Mouse (Mus musculus): ENCODE data around the gene Pde10a.

Gene Pde10a

DNA sequence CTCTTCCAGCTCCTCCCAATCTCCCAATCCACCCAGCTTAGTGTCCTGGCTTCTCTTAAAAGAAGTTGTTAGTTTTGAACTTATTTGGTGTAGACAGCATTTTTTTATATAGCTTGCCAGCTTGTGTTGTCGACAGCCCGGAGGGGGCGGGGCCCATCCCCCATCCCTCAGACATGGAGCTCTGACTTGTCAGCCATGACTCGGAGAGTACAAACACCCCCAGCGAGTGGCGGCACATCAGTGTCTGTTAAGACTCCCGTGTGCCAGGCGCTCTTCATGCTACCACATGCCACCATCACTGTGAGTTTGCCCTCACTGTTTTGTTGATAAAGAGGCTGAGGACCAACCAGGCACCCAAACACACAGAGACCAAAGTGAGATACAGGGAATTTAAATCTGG lies 404.5 kb downstream of the Pde10a start:
- H3K4me1 ChIP-seq (replicated peaks; ENCODE audit: low read depth, low read length) = peaks cover 30% of the 10 kb centered on the region
- no peaks in the 10 kb centered on the region for H3K36me3 ChIP-seq (ENCODE audit: insufficient read depth, low read length)
- H3K4me3 ChIP-seq (replicated peaks; ENCODE audit: low read length) = no peak overlapping the region
- H3K9me3 ChIP-seq (ENCODE audit: low read length) = no peaks in the 10 kb centered on the region
- peaks cover 9% of the 10 kb centered on the region for H3K27me3 ChIP-seq (ENCODE audit: insufficient read depth, low read length)
- TF ChIP-seq POU5F1 (IDR thresholded peaks at IDR 0.05; ENCODE audit: borderline replicate concordance, low read length) (no peak), NANOG (IDR thresholded peaks at IDR 0.05; ENCODE audit: borderline replicate concordance, low read length) (no peak), CTCF (conservative IDR thresholded peaks at IDR 0.05; ENCODE audit: low read length) (no peak)

DNA sequence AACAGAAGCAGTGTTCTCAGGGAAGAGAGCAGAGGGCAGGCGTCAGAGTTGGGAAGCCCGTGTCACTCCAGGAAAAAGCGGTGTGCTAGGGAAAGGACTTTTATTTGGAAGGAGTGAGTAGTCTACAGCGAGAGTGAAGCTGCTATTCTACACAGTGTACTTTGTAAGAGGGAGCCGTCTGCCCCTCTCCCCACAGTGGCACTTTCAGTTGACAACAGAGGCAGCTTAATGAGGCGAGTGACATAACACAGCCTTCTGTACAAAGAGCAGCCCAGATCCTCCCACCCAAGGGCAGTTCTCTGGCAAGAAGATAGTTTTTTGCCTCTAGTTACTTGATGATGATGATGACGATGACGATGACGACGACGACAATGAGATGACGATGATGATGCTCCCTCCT lies 410.4 kb downstream of the Pde10a start:
- H3K36me3 ChIP-seq (ENCODE audit: insufficient read depth, low read length) = no peaks in the 10 kb centered on the region
- peaks cover 10% of the 10 kb centered on the region for H3K4me1 ChIP-seq (replicated peaks; ENCODE audit: low read depth, low read length)
- no peak overlapping the region for H3K4me3 ChIP-seq (replicated peaks; ENCODE audit: low read length)
- H3K27me3 ChIP-seq (ENCODE audit: insufficient read depth, low read length) = peaks cover 9% of the 10 kb centered on the region
- TF ChIP-seq CTCF (conservative IDR thresholded peaks at IDR 0.05; ENCODE audit: low read length) (no peak), POU5F1 (IDR thresholded peaks at IDR 0.05; ENCODE audit: borderline replicate concordance, low read length) (no peak), NANOG (IDR thresholded peaks at IDR 0.05; ENCODE audit: borderline replicate concordance, low read length) (no peak)
- no peaks in the 10 kb centered on the region for H3K9me3 ChIP-seq (ENCODE audit: low read length)

DNA sequence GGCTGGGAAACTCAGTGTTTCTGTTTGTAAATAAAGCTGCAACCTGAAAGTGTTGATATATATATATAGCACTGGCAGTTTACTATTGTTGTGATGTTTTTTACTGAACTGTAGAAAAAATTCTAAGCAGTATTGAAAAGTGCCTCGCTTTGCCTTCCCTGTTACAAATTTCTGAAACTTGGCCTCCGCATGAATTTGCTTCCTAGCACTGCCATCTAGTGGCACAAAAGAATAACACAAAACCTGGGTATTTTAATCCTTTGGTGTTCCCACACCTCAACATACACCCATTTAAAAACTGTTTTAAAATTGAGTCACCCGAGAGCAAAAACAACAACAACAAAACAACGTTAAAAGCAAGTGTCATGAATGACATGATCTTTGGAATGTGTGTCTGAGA lies 411.4 kb downstream of the Pde10a start:
- TF ChIP-seq POU5F1 (IDR thresholded peaks at IDR 0.05; ENCODE audit: borderline replicate concordance, low read length) (no peak), NANOG (IDR thresholded peaks at IDR 0.05; ENCODE audit: borderline replicate concordance, low read length) (no peak), CTCF (conservative IDR thresholded peaks at IDR 0.05; ENCODE audit: low read length) (peak; percentile 48)
- no peaks in the 10 kb centered on the region for H3K36me3 ChIP-seq (ENCODE audit: insufficient read depth, low read length)
- H3K9me3 ChIP-seq (ENCODE audit: low read length) = no peaks in the 10 kb centered on the region; the same call in 1 of the 2 replicates
- peaks cover 9% of the 10 kb centered on the region for H3K27me3 ChIP-seq (ENCODE audit: insufficient read depth, low read length)
- no peak overlapping the region for H3K4me3 ChIP-seq (replicated peaks; ENCODE audit: low read length)
- H3K4me1 ChIP-seq (replicated peaks; ENCODE audit: low read depth, low read length) = 0 out of 2 replicates have a peak, but pooled peaks cover 4% of the 10 kb centered on the region

DNA sequence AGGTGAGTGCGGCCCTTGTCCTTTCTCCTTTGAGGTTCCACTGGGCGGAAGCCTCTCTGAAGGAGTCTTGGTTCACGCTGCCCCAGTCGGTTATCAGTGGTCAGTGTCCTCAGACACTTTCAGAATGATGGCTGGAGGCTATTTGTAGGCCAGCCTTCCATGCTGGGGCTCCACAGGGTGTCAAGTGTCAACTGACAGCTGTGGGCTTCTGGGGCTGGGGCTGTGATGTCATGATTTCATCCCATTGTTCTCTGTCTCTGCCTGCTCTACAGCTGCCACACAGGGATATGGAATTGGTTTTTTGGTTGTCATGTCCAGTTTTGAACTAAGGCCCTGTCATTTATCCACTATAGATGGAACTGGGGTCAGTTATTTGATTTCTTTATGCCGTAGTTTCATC lies 426.4 kb downstream of the Pde10a start:
- Histone ChIP-seq H3K9me3 (ENCODE audit: low read length) (no peaks in the 10 kb centered on the region), H3K4me1 (replicated peaks; ENCODE audit: low read depth, low read length) (no peaks in the 10 kb centered on the region), H3K4me3 (replicated peaks; ENCODE audit: low read length) (no peak overlapping the region), H3K27me3 (ENCODE audit: insufficient read depth, low read length) (no peaks in the 10 kb centered on the region; the same call in 1 of the 2 replicates), H3K36me3 (ENCODE audit: insufficient read depth, low read length) (no peaks in the 10 kb centered on the region)
- TF ChIP-seq CTCF (conservative IDR thresholded peaks at IDR 0.05; ENCODE audit: low read length) (no peak), POU5F1 (IDR thresholded peaks at IDR 0.05; ENCODE audit: borderline replicate concordance, low read length) (no peak), NANOG (IDR thresholded peaks at IDR 0.05; ENCODE audit: borderline replicate concordance, low read length) (no peak)

DNA sequence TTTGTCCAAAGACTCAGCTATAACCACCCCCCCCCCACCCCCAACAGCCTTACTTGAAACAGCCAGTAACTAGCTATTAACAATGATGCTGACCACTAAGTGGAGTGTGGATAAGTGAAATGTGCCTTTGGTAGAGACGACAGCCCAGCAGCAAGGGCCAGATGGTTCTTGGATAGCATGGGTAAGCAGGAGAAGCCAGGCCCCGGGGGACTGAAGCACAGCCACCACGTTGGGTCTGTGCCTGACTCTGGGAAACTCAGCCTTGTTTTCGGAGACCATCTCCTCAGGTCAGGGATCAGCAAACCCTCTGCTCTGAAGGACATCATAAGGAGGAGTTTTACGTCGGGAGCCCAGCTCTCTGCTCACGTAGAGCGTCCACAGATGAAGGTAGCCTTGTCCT lies 427.8 kb downstream of the Pde10a start:
- H3K27me3 ChIP-seq (ENCODE audit: insufficient read depth, low read length) = no peaks in the 10 kb centered on the region; the same call in 1 of the 2 replicates
- TF ChIP-seq CTCF (conservative IDR thresholded peaks at IDR 0.05; ENCODE audit: low read length) (no peak), POU5F1 (IDR thresholded peaks at IDR 0.05; ENCODE audit: borderline replicate concordance, low read length) (no peak), NANOG (IDR thresholded peaks at IDR 0.05; ENCODE audit: borderline replicate concordance, low read length) (no peak)
- H3K9me3 ChIP-seq (ENCODE audit: low read length) = no peaks in the 10 kb centered on the region
- H3K4me3 ChIP-seq (replicated peaks; ENCODE audit: low read length) = no peak overlapping the region
- H3K36me3 ChIP-seq (ENCODE audit: insufficient read depth, low read length) = no peaks in the 10 kb centered on the region
- H3K4me1 ChIP-seq (replicated peaks; ENCODE audit: low read depth, low read length) = no peaks in the 10 kb centered on the region

DNA sequence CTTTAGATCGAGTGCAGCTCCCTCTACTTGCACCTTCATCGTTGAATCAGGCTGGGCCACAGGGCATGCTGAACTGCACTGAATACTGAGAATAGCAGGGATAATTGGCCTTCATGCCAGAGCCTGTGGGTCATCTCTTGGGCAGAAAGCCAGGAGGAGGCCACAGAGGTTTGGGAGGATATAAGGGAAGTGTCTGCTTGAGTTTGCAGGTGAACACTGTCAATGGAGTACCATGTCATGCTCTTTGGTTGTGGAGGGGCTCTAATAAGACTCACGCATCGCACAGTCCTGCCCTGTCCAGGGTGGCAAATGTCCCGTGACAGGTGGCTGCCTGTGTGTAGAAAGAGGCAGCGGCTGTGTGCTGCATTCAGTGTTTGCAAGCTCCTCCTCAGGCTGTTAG lies 433.0 kb downstream of the Pde10a start:
- Histone ChIP-seq H3K4me3 (replicated peaks; ENCODE audit: low read length) (no peak overlapping the region), H3K27me3 (ENCODE audit: insufficient read depth, low read length) (no peaks in the 10 kb centered on the region), H3K4me1 (replicated peaks; ENCODE audit: low read depth, low read length) (peaks cover 3% of the 10 kb centered on the region; the same call in 1 of the 2 replicates), H3K9me3 (ENCODE audit: low read length) (no peaks in the 10 kb centered on the region), H3K36me3 (ENCODE audit: insufficient read depth, low read length) (no peaks in the 10 kb centered on the region)
- no peak for TF ChIP-seq NANOG (IDR thresholded peaks at IDR 0.05; ENCODE audit: borderline replicate concordance, low read length)
- TF ChIP-seq CTCF (conservative IDR thresholded peaks at IDR 0.05; ENCODE audit: low read length) = no peak
- TF ChIP-seq POU5F1 (IDR thresholded peaks at IDR 0.05; ENCODE audit: borderline replicate concordance, low read length) = no peak

DNA sequence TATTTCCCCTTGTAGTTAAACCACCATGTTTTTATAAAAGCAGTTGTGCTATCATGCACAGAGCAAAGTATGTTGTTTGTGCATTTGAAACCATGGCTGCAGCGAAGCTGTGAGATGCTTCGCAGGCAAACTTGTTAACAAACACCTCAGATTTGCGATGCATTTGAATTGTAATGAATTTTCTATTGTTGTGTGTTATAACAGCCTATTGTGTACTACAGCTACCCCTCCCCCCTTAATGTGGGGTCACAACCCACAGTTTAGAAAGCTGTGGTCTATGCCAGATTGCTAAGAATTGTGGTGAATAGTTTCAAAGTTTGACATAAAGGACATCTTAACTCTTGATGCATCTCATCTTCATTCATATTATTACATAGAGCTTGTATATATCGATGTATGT lies 435.2 kb downstream of the Pde10a start:
- Histone ChIP-seq H3K9me3 (ENCODE audit: low read length) (no peaks in the 10 kb centered on the region), H3K27me3 (ENCODE audit: insufficient read depth, low read length) (no peaks in the 10 kb centered on the region), H3K4me3 (replicated peaks; ENCODE audit: low read length) (no peak overlapping the region), H3K36me3 (ENCODE audit: insufficient read depth, low read length) (no peaks in the 10 kb centered on the region), H3K4me1 (replicated peaks; ENCODE audit: low read depth, low read length) (peaks cover 3% of the 10 kb centered on the region; the same call in 1 of the 2 replicates)
- TF ChIP-seq POU5F1 (IDR thresholded peaks at IDR 0.05; ENCODE audit: borderline replicate concordance, low read length) = no peak
- no peak for TF ChIP-seq NANOG (IDR thresholded peaks at IDR 0.05; ENCODE audit: borderline replicate concordance, low read length)
- TF ChIP-seq CTCF (conservative IDR thresholded peaks at IDR 0.05; ENCODE audit: low read length) = no peak

DNA sequence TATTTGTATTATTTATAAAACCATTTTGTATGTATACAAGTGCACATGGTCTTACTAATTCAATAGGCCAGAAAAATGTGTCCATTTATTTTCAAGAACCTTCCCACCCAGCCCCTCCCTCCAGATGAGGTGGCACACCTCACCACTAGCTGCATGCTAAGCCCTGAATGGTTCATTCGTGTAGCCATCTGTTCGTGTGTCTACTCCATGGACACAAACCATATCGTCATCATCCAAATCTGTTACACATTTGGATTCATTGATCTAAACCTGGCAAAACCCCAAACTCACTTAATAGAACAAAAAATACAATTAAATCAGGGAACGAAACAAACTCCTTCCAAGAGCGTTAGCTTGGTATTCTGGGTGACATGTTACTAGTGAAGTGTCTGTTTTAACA lies 435.9 kb downstream of the Pde10a start:
- no peaks in the 10 kb centered on the region for H3K27me3 ChIP-seq (ENCODE audit: insufficient read depth, low read length)
- H3K4me3 ChIP-seq (replicated peaks; ENCODE audit: low read length) = no peak overlapping the region
- H3K36me3 ChIP-seq (ENCODE audit: insufficient read depth, low read length) = no peaks in the 10 kb centered on the region
- no peaks in the 10 kb centered on the region for H3K9me3 ChIP-seq (ENCODE audit: low read length)
- H3K4me1 ChIP-seq (replicated peaks; ENCODE audit: low read depth, low read length) = peaks cover 3% of the 10 kb centered on the region; the same call in 1 of the 2 replicates
- TF ChIP-seq CTCF (conservative IDR thresholded peaks at IDR 0.05; ENCODE audit: low read length) = no peak

DNA sequence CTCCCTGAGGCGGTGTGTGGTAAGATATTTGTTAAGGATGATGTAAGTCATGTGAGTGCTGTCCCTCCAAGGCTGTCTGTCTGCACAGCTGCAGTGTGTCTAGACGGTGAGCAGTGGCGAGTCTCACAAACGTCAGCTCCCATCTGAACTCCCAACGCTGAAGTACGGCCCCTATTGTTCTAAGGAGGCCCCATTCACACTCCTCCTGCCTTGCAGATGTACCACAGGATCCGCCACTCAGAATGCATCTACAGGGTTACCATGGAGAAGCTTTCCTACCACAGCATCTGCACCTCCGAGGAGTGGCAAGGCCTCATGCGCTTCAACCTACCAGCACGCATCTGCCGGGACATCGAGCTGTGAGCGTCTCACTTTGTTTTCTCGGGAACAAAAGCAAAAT lies 436.5 kb downstream of the Pde10a start:
- no peak for TF ChIP-seq NANOG (IDR thresholded peaks at IDR 0.05; ENCODE audit: borderline replicate concordance, low read length)
- TF ChIP-seq CTCF (conservative IDR thresholded peaks at IDR 0.05; ENCODE audit: low read length) = no peak
- TF ChIP-seq POU5F1 (IDR thresholded peaks at IDR 0.05; ENCODE audit: borderline replicate concordance, low read length) = no peak
- Histone ChIP-seq H3K27me3 (ENCODE audit: insufficient read depth, low read length) (no peaks in the 10 kb centered on the region), H3K4me3 (replicated peaks; ENCODE audit: low read length) (no peak overlapping the region), H3K36me3 (ENCODE audit: insufficient read depth, low read length) (no peaks in the 10 kb centered on the region), H3K4me1 (replicated peaks; ENCODE audit: low read depth, low read length) (peaks cover 3% of the 10 kb centered on the region; the same call in 1 of the 2 replicates), H3K9me3 (ENCODE audit: low read length) (no peaks in the 10 kb centered on the region)
